Mouse (Mus musculus): ENCODE measurements at regions not wholly inside any gene's neighbourhood (a gene's known extent, or its start where the extent isn't known, plus 50 kb on each side); places are given as distances from the start of the nearest gene placed in this dataset.

GRCm38 (mm10) chr13:60050799-60051580, 126.2 kb downstream of the Gas1 start:
- TF ChIP-seq CTCF (IDR thresholded peaks at IDR 0.05; ENCODE audit: low read depth) (no peak), EP300 (optimal IDR thresholded peaks at IDR 0.05) (no peak)
